Mouse (Mus musculus): Measurements from ENCODE around the gene Plcb4.

Plcb4 gene

GRCm38 (mm10) chr2:136051688-136052289, 393.0 kb downstream of the Plcb4 start, which contains the start of gene Lamp5:
Gene Lamp5, plus strand, starts transcription at chr2:136052239.
- no peak for DNase-seq

- no peak for DNase-seq
Observed at GRCm38 (mm10) chr2:136057861-136058331, 399.1 kb downstream of the Plcb4 start.

GRCm38 (mm10) chr2:136058398-136058797, 399.6 kb downstream of the Plcb4 start:
- DNase-seq = no peak

- no peak for DNase-seq
Observed at GRCm38 (mm10) chr2:136059029-136059669, 400.3 kb downstream of the Plcb4 start.
